Mouse (Mus musculus): Measurements from ENCODE around the gene Zdhhc4.

- no peak for TF ChIP-seq CTCF (IDR thresholded peaks at IDR 0.05; ENCODE audit: control insufficient read depth, insufficient read depth, insufficient read length)
- no peak for TF ChIP-seq USF1 (IDR thresholded peaks at IDR 0.05; ENCODE audit: low read depth)
- no peak for TF ChIP-seq MYOG (IDR thresholded peaks at IDR 0.05; ENCODE audit: control insufficient read depth, extremely low read depth, insufficient read length)
- no peak for TF ChIP-seq MAX (IDR thresholded peaks at IDR 0.05)
- no peak for TF ChIP-seq MYOD1 (IDR thresholded peaks at IDR 0.05; ENCODE audit: control insufficient read depth, insufficient read length, low read depth)
These were observed 58.9 kb downstream of the Zdhhc4 start for GRCm38 (mm10) chr5:143270151-143270519.

All from C2C12 (cell line).